Mouse (Mus musculus) kidney, postnatal 0 days (tissue): ENCODE measurements around the gene Abhd11. TPM values are rescaled to one million over a fixed set of nuclear protein-coding genes. Genes with fewer than 3 reads are reported as not detected.

Source experiments
- ATAC-seq: fragments of 200-750 bp; cut with Nextera tagmentation; replicated peaks from 2 replicates; pipeline ENCODE4 v1.8.0; 2017; ENCODE audit warnings: low read depth, moderate number of reproducible peaks, moderate TSS enrichment, moderate library complexity; ENCODE audit not compliant: low FRiP score
- DNase-seq: peaks from one replicate; pipeline ENCODE4 v3.0.0-alpha.2; 2016; ENCODE audit warnings: low spot score
- H3K27ac ChIP-seq: fragments of 300-500 bp; sonication (generic); 2 replicates; pipeline ENCODE4 v1.5.1; 2014; ENCODE audit warnings: mild to moderate bottlenecking
- H3K27me3 ChIP-seq: fragments of 300-500 bp; sonication (generic); 2 replicates; pipeline ENCODE4 v1.6.1; 2014; ENCODE audit warnings: low read length, mixed read lengths; ENCODE audit not compliant: insufficient read depth
- H3K36me3 ChIP-seq: fragments of 300-500 bp; sonication (generic); 2 replicates; pipeline ENCODE4 v1.6.1; 2014; ENCODE audit warnings: low read length, mixed read lengths; ENCODE audit not compliant: insufficient read depth
- H3K4me1 ChIP-seq: fragments of 300-500 bp; sonication (generic); replicated peaks from 2 replicates; pipeline ENCODE4 v1.6.1; 2014; ENCODE audit warnings: antibody characterized with exemption, low read length, mixed read lengths; ENCODE audit not compliant: insufficient read depth
- H3K4me2 ChIP-seq: fragments of 300-500 bp; sonication (generic); 2 replicates; pipeline ENCODE4 v1.6.1; 2014; ENCODE audit warnings: mild to moderate bottlenecking, low read length, moderate library complexity, mixed read lengths
- H3K4me3 ChIP-seq: fragments of 300-500 bp; sonication (generic); replicated peaks from 2 replicates; pipeline ENCODE4 v1.5.1; 2014; ENCODE audit warnings: low read depth, low read length
- H3K9ac ChIP-seq: fragments of 300-500 bp; sonication (generic); 2 replicates; pipeline ENCODE4 v1.6.1; 2014; ENCODE audit warnings: low read depth, low read length
- H3K9me3 ChIP-seq: fragments of 300-500 bp; sonication (generic); replicated peaks from 2 replicates; pipeline ENCODE4 v1.6.1; 2016; ENCODE audit warnings: low read length, inconsistent platforms, mixed read lengths
- CTCF ChIP-seq: IDR thresholded peaks from 2 replicates; pipeline ENCODE4 v1.5.1; 2016; ENCODE audit warnings: antibody characterized with exemption, low read depth, mild to moderate bottlenecking, moderate library complexity
- WGBS: fragments of 180-500 bp; shearing (Covaris S2); extraction: QIAGEN DNeasy Blood & Tissue Kit; methylation state at CpG from one replicate; pipeline ENCODE4 v1.1.7; 2014; 5-methylcytosine and 5-hydroxymethylcytosine counted together
- polyA plus RNA-seq: library from polyadenylated mRNA; unstranded; fragments of >200 nt; fragmentation: Nextera tagmentation; extraction: Ambion mirVana; gene quantifications from 2 replicates; pipeline ENCODE4 v1.2.1, GENCODE M21; 2015

The Abhd11 gene
- polyA plus RNA-seq, 1 experiment from 2014 or later = 93.7 TPM

DNA sequence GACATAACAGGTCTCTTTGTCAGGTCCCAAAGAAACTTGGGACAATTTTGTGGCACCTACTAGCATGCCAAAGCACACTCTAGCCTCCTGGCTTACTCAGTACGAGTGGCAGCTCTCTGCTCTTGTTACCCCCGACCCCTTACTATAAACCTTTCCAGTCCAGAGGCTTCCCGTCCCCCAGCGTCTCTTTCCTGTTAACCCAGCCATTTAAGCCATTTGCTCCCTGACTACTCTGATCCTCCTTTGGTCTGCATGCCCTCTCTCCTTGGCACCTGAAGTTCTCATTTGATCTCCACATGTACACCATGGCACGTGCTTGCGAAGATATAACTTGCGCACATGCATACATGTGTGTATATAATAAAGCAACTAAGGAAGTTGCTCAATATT, 1.4 kb downstream of the Abhd11 start:
- TF ChIP-seq CTCF = no peak
- ATAC-seq (no peak), DNase-seq (no peak)
- Histone ChIP-seq H3K27me3 (no peaks in the 10 kb centered on the region), H3K4me1 (peaks cover 6% of the 10 kb centered on the region; the same call in 1 of the 2 replicates), H3K9me3 (no peaks in the 10 kb centered on the region), H3K27ac (peak overlapping the region; percentile 96), H3K36me3 (no peaks in the 10 kb centered on the region), H3K4me2 (peak overlapping the region; percentile 69), H3K9ac (peak overlapping the region; percentile 63; the same call in 1 of the 2 replicates), H3K4me3 (peak overlapping the region; percentile 54)
- 39% methylated on average over 7 of the region's 7 CpGs for WGBS

DNA sequence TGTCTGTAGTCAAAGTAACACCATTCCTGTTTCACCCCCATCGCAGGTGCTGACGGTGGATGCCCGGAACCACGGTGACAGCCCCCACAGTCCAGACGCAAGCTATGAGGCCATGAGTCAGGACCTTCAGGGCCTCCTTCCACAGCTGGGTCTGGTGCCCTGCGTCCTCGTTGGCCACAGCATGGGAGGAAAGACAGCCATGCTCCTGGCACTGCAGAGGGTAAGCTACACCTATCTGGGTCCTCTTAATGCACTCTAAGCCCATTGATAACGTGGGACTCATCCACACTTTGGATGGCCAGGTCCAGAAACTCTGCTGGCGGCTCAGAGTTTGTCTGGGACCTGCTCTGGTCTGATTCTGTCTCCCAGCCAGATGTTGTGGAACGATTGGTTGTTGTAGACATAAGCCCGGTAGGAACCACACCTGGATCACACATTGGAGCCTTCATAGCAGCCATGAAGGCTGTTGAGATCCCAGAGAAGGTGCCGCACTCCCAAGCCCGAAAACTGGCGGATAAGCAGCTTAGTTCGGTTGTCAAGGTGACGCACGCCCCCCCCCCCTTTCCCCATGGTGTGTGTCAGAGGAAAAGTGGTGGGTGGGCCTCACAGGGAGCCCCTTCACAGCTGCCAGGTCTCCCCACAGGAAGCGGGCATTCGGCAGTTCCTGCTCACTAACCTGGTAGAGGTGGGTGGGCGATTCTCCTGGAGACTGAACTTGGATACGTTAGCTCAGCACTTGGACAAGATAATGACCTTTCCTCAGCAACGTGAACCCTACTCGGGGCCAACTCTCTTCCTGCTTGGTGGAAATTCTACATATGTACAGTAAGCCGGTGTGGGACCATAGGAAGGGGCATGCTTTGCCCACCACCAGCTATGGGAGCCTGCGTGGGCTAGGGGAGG, 2.1 kb downstream of the Abhd11 start:
- H3K36me3 ChIP-seq = no peaks in the 10 kb centered on the region
- no peak overlapping the region; the same call in 1 of the 2 replicates for H3K27ac ChIP-seq
- WGBS = 83% methylated on average over 23 of the region's 25 CpGs
- peaks cover 6% of the 10 kb centered on the region; the same call in 1 of the 2 replicates for H3K4me1 ChIP-seq
- no peak overlapping the region for H3K4me3 ChIP-seq
- TF ChIP-seq CTCF = no peak
- no peaks in the 10 kb centered on the region for H3K9me3 ChIP-seq
- no peak for DNase-seq
- H3K9ac ChIP-seq = no peak overlapping the region
- peak overlapping the region; percentile 69; the same call in 1 of the 2 replicates for H3K4me2 ChIP-seq
- no peak for ATAC-seq
- H3K27me3 ChIP-seq = no peaks in the 10 kb centered on the region

DNA sequence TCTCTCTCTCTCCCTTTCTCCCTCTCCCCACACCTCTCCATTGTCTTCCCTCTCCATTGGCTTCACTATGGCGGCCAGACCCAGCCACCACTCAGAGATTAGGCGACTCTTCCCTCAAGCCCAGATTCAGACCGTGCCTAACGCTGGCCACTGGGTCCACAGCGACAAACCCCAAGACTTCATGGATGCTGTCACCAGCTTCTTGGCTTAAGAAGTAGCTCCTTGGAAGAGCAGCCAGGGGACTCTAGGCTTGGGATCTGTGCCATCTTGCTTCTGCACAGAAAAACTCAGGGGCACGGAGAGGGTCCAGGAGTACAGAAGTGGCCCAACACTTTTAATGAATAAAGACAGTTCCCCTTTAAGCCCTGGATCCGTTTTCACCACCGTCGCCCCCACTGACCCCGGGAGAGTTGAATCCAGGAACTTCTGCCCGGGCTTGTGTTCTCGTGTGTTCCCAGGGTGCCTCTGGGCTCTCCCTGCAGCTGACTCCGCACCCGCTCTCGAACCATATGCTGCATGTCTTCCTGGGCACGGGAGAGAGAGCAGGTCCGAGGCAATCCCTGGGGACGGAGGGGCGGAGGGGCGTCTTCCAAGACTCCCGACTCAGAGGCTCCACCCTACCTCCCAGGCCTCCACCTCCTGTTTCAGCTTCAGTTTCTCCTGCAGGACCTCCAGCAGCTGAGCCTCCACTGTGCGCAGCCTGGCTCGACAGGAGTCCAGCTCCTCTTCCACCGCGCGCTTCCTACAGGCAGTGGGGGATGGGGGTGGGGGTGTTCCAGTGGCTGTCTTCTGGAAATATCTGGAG, 3.1 kb downstream of the Abhd11 start:
- H3K9ac ChIP-seq = peak overlapping the region; percentile 39; the same call in 1 of the 2 replicates
- DNase-seq = peak; percentile 53
- peaks cover 6% of the 10 kb centered on the region; the same call in 1 of the 2 replicates for H3K4me1 ChIP-seq
- 33% methylated on average over 26 of the region's 26 CpGs for WGBS
- no peaks in the 10 kb centered on the region for H3K9me3 ChIP-seq
- no peaks in the 10 kb centered on the region for H3K36me3 ChIP-seq
- no peak for ATAC-seq
- H3K27me3 ChIP-seq = no peaks in the 10 kb centered on the region
- peak overlapping the region; percentile 27 for H3K4me3 ChIP-seq
- H3K27ac ChIP-seq = peak overlapping the region; percentile 62; the same call in 1 of the 2 replicates
- H3K4me2 ChIP-seq = peak overlapping the region; percentile 48
- no peak for TF ChIP-seq CTCF

DNA sequence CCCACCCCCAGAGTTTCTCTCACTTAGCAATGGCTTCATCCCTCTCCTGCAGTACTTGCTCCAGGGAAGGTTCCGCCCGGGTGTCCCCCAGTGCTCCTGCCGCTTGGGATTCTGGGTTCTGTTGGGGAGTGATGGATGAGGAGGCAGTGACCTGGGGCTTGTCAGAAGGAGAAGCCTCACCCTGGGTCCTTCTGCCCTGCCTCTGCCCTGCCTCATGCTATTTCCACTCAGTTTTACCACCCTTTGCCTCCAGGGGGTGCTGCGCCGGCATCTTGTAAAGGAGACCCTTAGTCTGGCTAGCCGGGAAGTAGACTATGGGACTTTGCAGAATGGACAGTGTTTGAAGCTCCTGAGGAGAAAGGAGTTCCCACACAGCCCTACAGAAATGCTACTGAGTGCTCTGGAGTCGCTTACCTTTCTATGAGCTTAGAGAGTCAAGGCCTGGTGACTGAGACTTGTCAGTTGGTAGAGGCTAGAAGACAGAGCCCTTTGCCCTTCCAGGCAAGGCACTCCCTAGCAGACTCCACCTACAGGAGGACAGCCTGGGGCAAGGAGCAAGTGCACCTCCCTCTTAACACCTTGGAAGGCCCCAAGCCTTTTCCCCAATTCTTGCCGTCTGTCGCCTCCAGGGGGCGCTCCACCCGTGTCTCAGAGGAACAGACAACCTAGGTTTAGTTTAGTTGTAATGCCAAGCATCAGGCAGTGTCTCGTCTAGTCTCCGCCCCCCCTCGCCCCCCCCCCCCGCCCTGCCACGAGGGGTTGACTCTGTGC, 3.9 kb downstream of the Abhd11 start:
- 7% methylated on average over 13 of the region's 16 CpGs for WGBS
- Histone ChIP-seq H3K9me3 (no peaks in the 10 kb centered on the region), H3K4me3 (peak overlapping the region; percentile 27), H3K27ac (peak overlapping the region; percentile 62), H3K9ac (0 out of 2 replicates have a peak overlapping the region, but pooled peaks have one; percentile 39), H3K4me2 (peak overlapping the region; percentile 48), H3K4me1 (peaks cover 6% of the 10 kb centered on the region; the same call in 1 of the 2 replicates), H3K27me3 (no peaks in the 10 kb centered on the region), H3K36me3 (no peaks in the 10 kb centered on the region)
- peak; percentile 85 for DNase-seq
- no peak for ATAC-seq
- peak; percentile 64 for TF ChIP-seq CTCF

DNA sequence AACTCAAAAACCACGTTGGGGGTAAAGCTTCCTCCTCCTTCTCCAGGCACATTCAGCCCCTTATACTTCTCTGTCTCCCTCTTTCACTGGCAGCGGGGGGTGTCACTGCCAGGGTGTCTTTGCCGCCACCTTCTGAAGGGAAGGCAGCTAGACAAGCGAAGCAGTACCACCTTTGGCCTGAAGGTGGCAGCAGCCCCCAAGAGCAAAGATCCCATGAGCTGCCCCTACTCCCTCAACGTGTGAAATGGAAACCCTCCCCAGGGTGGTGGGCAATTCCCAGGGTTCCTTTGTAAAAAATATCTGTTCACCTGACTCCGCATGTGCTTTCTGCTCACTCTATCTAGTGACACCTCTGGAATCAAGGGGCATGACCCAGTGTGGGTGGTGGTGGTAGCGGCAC, 6.5 kb downstream of the Abhd11 start:
- Histone ChIP-seq H3K27me3 (no peaks in the 10 kb centered on the region), H3K9me3 (no peaks in the 10 kb centered on the region), H3K36me3 (no peaks in the 10 kb centered on the region), H3K27ac (no peak overlapping the region), H3K4me3 (no peak overlapping the region), H3K4me2 (no peak overlapping the region), H3K9ac (no peak overlapping the region), H3K4me1 (peaks cover 6% of the 10 kb centered on the region; the same call in 1 of the 2 replicates)
- ATAC-seq (0 out of 2 replicates have a peak, but pooled peaks have one; percentile 6), DNase-seq (peak; percentile 84)
- peak; percentile 98 for TF ChIP-seq CTCF
- 13% methylated on average over 7 of the region's 7 CpGs for WGBS
